Mouse (Mus musculus) stomach, postnatal 0 days (tissue): ENCODE measurements around the gene Prkag2. TPM values are rescaled to one million over a fixed set of nuclear protein-coding genes. Genes with fewer than 3 reads are reported as not detected.

ENCODE experiments used
- ATAC-seq: fragments of 200-750 bp; cut with Nextera tagmentation; 2 replicates; pipeline ENCODE4 v1.8.0; 2017; ENCODE audit not compliant: low FRiP score, low TSS enrichment
- DNase-seq: peaks from one replicate; pipeline ENCODE4 v3.0.0-alpha.2; 2016; ENCODE audit warnings: low spot score
- H3K27ac ChIP-seq: fragments of 300-500 bp; sonication (generic); replicated peaks from 2 replicates; pipeline ENCODE4 v1.5.1; 2014; ENCODE audit warnings: mild to moderate bottlenecking, control low read depth
- H3K27me3 ChIP-seq: fragments of 300-500 bp; sonication (generic); 2 replicates; pipeline ENCODE4 v1.6.1; 2014; ENCODE audit warnings: low read length; ENCODE audit not compliant: control insufficient read depth, insufficient read depth
- H3K36me3 ChIP-seq: fragments of 300-500 bp; sonication (generic); 2 replicates; pipeline ENCODE4 v1.6.1; 2014; ENCODE audit warnings: low read length, mixed read lengths; ENCODE audit not compliant: control insufficient read depth, insufficient read depth
- H3K4me1 ChIP-seq: fragments of 300-500 bp; sonication (generic); replicated peaks from 2 replicates; pipeline ENCODE4 v1.6.1; 2014; ENCODE audit warnings: antibody characterized with exemption; ENCODE audit not compliant: control insufficient read depth, insufficient read depth
- H3K4me2 ChIP-seq: fragments of 300-500 bp; sonication (generic); replicated peaks from 2 replicates; pipeline ENCODE4 v1.6.1; 2014; ENCODE audit warnings: low read depth, mild to moderate bottlenecking, control low read depth, moderate library complexity
- H3K4me3 ChIP-seq: fragments of 300-500 bp; sonication (generic); 2 replicates; pipeline ENCODE4 v1.5.1; 2014; ENCODE audit warnings: low read depth, low read length, control low read depth
- H3K9ac ChIP-seq: fragments of 300-500 bp; sonication (generic); 2 replicates; pipeline ENCODE4 v1.6.1; 2014; ENCODE audit warnings: mild to moderate bottlenecking, low read length, control low read depth, mixed read lengths
- H3K9me3 ChIP-seq: fragments of 300-500 bp; sonication (generic); 2 replicates; pipeline ENCODE4 v1.6.1; 2016; ENCODE audit warnings: low read length; ENCODE audit not compliant: control insufficient read depth
- CTCF ChIP-seq: IDR thresholded peaks from 2 replicates; pipeline ENCODE4 v1.5.1; 2016; ENCODE audit warnings: antibody characterized with exemption, low read depth, mild to moderate bottlenecking, moderate library complexity
- EP300 ChIP-seq: optimal IDR thresholded peaks from 2 replicates; pipeline ENCODE3; 2016; ENCODE audit warnings: antibody characterized with exemption
- WGBS: fragments of 180-500 bp; shearing (Covaris S2); extraction: QIAGEN DNeasy Blood & Tissue Kit; methylation state at CpG from one replicate; pipeline ENCODE4 v1.1.7; 2014; 5-methylcytosine and 5-hydroxymethylcytosine counted together
- polyA plus RNA-seq: library from polyadenylated mRNA; unstranded; fragments of >200 nt; fragmentation: Nextera tagmentation; extraction: Ambion mirVana; gene quantifications from 2 replicates; pipeline ENCODE4 v1.2.1, GENCODE M21; 2015

The Prkag2 gene
- polyA plus RNA-seq, 1 experiment from 2014 or later: 33.9 TPM

- Histone ChIP-seq H3K9ac (no peak overlapping the region), H3K27ac (peak overlapping the region; percentile 40), H3K4me2 (peak overlapping the region; percentile 36; the same call in 1 of the 2 replicates), H3K4me1 (peaks cover 2% of the 10 kb centered on the region; the same call in 1 of the 2 replicates), H3K27me3 (no peaks in the 10 kb centered on the region), H3K36me3 (no peaks in the 10 kb centered on the region), H3K4me3 (no peak overlapping the region), H3K9me3 (no peaks in the 10 kb centered on the region)
- peak; percentile 90 for DNase-seq
- peak; percentile 98 for TF ChIP-seq CTCF
- TF ChIP-seq EP300: no peak
- WGBS: 4% methylated on average over 9 of the region's 9 CpGs
- ATAC-seq: peak; percentile 66
Measured at GRCm38 (mm10) chr5:25010438-25010892, 90.0 kb downstream of the Prkag2 start.

GRCm38 (mm10) chr5:25009770-25010169 is 90.7 kb downstream of the Prkag2 start:
- Histone ChIP-seq H3K4me2 (no peak overlapping the region), H3K27me3 (no peaks in the 10 kb centered on the region), H3K4me1 (peaks cover 2% of the 10 kb centered on the region; the same call in 1 of the 2 replicates), H3K36me3 (no peaks in the 10 kb centered on the region), H3K27ac (no peak overlapping the region), H3K9me3 (no peaks in the 10 kb centered on the region), H3K9ac (no peak overlapping the region), H3K4me3 (no peak overlapping the region)
- no peak for ATAC-seq
- TF ChIP-seq EP300 (no peak), CTCF (no peak)
- DNase-seq: no peak
- 66% methylated on average over 3 of the region's 3 CpGs for WGBS

- Histone ChIP-seq H3K27me3 (no peaks in the 10 kb centered on the region), H3K4me1 (peaks cover 2% of the 10 kb centered on the region; the same call in 1 of the 2 replicates), H3K4me3 (no peak overlapping the region), H3K36me3 (no peaks in the 10 kb centered on the region), H3K4me2 (no peak overlapping the region), H3K9me3 (no peaks in the 10 kb centered on the region), H3K9ac (no peak overlapping the region), H3K27ac (no peak overlapping the region)
- WGBS: 54% methylated on average over 3 of the region's 3 CpGs
- DNase-seq (no peak), ATAC-seq (no peak)
- TF ChIP-seq CTCF (no peak), EP300 (no peak)
Measured at GRCm38 (mm10) chr5:25008966-25009365, 91.5 kb downstream of the Prkag2 start.

GRCm38 (mm10) chr5:25006848-25007247 is 93.6 kb downstream of the Prkag2 start:
- TF ChIP-seq EP300: no peak
- peak; percentile 97 for TF ChIP-seq CTCF

GRCm38 (mm10) chr5:25005532-25006129 is 94.8 kb downstream of the Prkag2 start:
- Histone ChIP-seq H3K4me1 (no peaks in the 10 kb centered on the region; the same call in 1 of the 2 replicates), H3K9me3 (no peaks in the 10 kb centered on the region), H3K36me3 (no peaks in the 10 kb centered on the region), H3K27ac (no peak overlapping the region), H3K4me3 (no peak overlapping the region), H3K9ac (no peak overlapping the region), H3K4me2 (no peak overlapping the region), H3K27me3 (no peaks in the 10 kb centered on the region)
- ATAC-seq: peak; percentile 19; the same call in 1 of the 2 replicates
- 25% methylated on average over 6 of the region's 6 CpGs for WGBS
- peak; percentile 49 for DNase-seq
- TF ChIP-seq CTCF (no peak), EP300 (no peak)

More at GRCm38 (mm10) chr5:25006848-25007247, 93.6 kb downstream of the Prkag2 start:
- H3K9me3 ChIP-seq: no peaks in the 10 kb centered on the region
- no peak overlapping the region for H3K27ac ChIP-seq
- ATAC-seq: peak; percentile 86
- WGBS: 25% methylated on average over 8 of the region's 8 CpGs
- no peak overlapping the region for H3K4me3 ChIP-seq
- H3K9ac ChIP-seq: no peak overlapping the region
- no peaks in the 10 kb centered on the region for H3K27me3 ChIP-seq
- H3K4me1 ChIP-seq: peaks cover 2% of the 10 kb centered on the region; the same call in 1 of the 2 replicates
- DNase-seq: peak; percentile 90
- no peak overlapping the region for H3K4me2 ChIP-seq
- no peaks in the 10 kb centered on the region for H3K36me3 ChIP-seq

- Histone ChIP-seq H3K9me3 (no peaks in the 10 kb centered on the region), H3K4me3 (no peak overlapping the region), H3K36me3 (no peaks in the 10 kb centered on the region), H3K27me3 (no peaks in the 10 kb centered on the region), H3K9ac (no peak overlapping the region), H3K4me2 (no peak overlapping the region), H3K27ac (no peak overlapping the region), H3K4me1 (no peaks in the 10 kb centered on the region)
- DNase-seq (no peak), ATAC-seq (no peak)
- 34% methylated on average over 8 of the region's 8 CpGs for WGBS
- TF ChIP-seq EP300 (no peak), CTCF (no peak)
Measured at GRCm38 (mm10) chr5:25001391-25001794, 99.0 kb downstream of the Prkag2 start.
